Mouse (Mus musculus): ENCODE measurements around the gene Mgll. TPM values are rescaled to one million over a fixed set of nuclear protein-coding genes. Genes with fewer than 3 reads are reported as not detected.
A peak's percentile ranks its signal among the peaks of the same experiment; 100 is the strongest.

Gene Mgll
- polyA plus RNA-seq, 1 experiment from 2014 or later = 8.6 TPM

DNA sequence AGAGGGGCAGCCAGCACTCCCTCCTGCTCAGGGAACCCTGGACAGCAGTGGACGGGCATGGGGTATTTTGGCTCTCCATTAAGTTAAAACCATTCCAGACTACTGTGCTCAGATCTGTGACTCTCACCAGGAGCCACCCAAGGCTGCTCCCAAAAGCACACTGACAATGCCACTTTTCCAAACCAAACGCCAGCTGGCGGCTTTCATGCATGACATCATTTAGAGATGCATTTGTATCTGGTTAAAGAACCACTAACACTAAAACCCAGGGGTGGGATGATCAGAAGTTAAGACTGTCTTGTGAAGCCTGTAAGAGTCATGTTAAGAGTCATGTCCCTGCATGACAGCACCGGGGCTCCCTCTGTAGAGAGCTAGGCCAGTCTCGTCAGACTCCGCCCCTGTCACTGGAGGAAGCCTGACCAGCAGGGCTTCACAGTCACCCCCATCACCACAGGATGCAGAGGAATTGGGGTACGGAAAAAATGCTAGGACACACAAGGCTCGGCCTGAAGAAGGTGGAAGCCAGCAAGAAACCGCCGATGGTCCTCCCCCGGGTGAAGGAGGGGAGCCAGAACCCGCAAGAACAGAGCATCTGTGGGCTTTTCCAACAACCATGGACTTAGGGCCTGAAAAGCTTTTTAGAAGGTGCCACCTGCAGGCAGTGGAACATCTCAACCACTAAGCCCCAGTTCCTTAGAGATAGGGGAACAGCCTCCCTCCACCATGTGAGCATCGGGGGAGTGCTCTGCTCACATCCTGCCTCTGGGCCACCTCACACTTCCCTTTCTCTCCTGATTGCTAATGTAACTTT lies 103.4 kb downstream of the Mgll start:
- 64% methylated on average over 13 of the region's 13 CpGs for WGBS
- H3K4me3 ChIP-seq (ENCODE audit: low read depth, low read length) = no peak overlapping the region
- no peak overlapping the region for H3K4me2 ChIP-seq (ENCODE audit: low read depth)
- DNase-seq (ENCODE audit: low spot score) = no peak
- no peaks in the 10 kb centered on the region for H3K9me3 ChIP-seq (ENCODE audit: control insufficient read depth, low read length)
- H3K36me3 ChIP-seq (ENCODE audit: control insufficient read depth, insufficient read depth, low read length) = no peaks in the 10 kb centered on the region
- H3K27me3 ChIP-seq (ENCODE audit: control insufficient read depth, insufficient read depth, low read length) = no peaks in the 10 kb centered on the region
- H3K4me1 ChIP-seq (ENCODE audit: control insufficient read depth, insufficient read depth, low read length) = no peaks in the 10 kb centered on the region
- H3K27ac ChIP-seq (ENCODE audit: low read depth, low read length) = no peak overlapping the region
- no peak for ATAC-seq (ENCODE audit: insufficient read depth, low FRiP score, low TSS enrichment)
- no peak overlapping the region for H3K9ac ChIP-seq (ENCODE audit: low read length)

DNA sequence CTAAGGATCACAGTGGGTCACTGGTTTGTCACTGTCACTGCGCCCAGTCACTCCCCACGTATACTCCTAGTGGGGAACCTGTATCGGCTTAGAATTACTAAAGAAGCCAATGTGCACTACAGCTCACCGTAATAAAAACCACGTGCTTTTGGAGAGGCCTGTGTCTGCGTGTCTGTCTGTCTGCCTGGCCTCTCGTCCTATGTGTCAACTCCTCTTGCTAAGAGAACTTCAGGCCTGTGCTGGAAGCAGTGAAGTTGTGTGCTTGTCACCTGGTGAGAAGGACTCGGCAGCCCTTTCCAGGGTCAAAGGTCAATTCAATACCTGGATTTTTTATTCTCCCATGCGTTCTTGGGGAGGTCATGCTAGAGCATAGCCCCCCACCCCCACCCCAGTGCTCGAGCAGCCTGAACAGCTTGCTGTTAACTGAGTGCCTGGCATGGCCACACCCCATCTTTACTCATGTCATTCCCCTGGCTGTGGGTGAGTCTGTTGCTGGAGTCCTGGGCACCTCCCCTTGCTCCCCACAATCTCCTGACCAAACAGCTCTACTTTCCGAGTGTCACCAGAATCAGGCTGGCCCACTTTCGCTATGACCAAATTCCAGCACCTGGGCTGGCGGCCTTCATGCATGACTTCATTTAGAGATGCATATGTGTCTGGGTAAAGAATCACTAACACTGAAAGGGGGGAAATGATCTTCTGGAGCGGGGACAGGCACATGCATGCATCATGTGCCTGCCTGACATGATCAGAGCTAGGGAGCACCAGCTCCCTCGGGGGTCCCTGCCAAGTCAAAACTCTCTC lies 104.2 kb downstream of the Mgll start:
- WGBS = 73% methylated on average over 15 of the region's 15 CpGs
- no peak for ATAC-seq (ENCODE audit: insufficient read depth, low FRiP score, low TSS enrichment)

DNA sequence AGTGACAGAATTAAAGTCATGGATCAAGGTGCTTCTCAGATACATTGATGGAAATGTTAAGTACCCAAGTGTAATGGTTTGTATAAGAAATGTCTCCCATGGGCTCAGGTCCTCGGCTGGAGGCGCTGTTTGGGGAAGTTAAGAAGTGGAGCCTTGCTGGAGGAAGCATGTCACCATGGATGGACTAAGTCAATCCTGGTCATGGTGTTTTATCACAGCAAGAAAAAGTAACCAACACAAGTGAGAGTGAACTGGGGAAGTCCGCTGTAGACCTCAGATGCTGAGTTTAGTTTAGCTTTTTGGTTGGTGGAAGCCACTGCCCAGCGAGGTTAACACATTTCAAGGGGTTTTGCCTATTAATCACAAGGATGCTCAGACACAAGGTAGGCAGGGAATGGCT lies 105.4 kb downstream of the Mgll start:
- no peak for ATAC-seq (ENCODE audit: insufficient read depth, low FRiP score, low TSS enrichment)
- 90% methylated on average over 4 of the region's 4 CpGs for WGBS

More for the DNA sequence above, 104.2 kb downstream of the Mgll start:
- no peak overlapping the region for H3K4me3 ChIP-seq (ENCODE audit: low read depth, low read length)
- no peak for DNase-seq (ENCODE audit: low spot score)
- no peaks in the 10 kb centered on the region for H3K4me1 ChIP-seq (ENCODE audit: control insufficient read depth, insufficient read depth, low read length)
- no peak overlapping the region for H3K27ac ChIP-seq (ENCODE audit: low read depth, low read length)
- H3K27me3 ChIP-seq (ENCODE audit: control insufficient read depth, insufficient read depth, low read length) = no peaks in the 10 kb centered on the region
- no peaks in the 10 kb centered on the region for H3K9me3 ChIP-seq (ENCODE audit: control insufficient read depth, low read length)
- H3K36me3 ChIP-seq (ENCODE audit: control insufficient read depth, insufficient read depth, low read length) = no peaks in the 10 kb centered on the region
- no peak overlapping the region for H3K9ac ChIP-seq (ENCODE audit: low read length)
- no peak overlapping the region for H3K4me2 ChIP-seq (ENCODE audit: low read depth)

DNA sequence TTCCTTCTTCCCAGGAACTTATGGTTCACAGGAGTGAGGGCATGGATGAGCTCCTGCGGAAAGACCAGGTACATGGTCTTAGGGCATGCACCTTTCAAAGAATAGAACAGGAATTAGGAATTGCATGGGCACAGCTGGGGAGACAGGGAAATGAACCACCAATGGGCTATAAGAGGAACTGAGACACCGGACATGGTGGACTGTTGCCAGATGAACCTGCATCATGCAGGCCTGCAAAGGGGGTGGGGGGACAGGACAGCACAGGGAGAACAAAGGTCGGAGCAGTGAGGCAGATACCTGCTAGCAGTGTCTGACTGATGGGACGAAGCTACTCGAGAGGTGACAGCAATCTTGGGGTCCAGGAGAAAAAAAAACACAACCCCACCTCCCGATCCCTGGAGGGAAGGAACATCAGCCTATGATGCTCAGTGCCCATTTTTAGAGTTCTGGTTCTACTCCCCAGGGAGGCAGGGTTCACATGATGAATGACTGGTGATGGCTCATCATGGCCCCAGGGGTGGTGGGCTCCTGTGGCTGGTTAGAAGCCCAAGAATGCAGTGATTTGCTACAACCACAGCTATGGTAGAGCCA lies 106.0 kb downstream of the Mgll start:
- Histone ChIP-seq H3K4me3 (ENCODE audit: low read depth, low read length) (no peak overlapping the region), H3K27ac (ENCODE audit: low read depth, low read length) (no peak overlapping the region), H3K4me2 (ENCODE audit: low read depth) (no peak overlapping the region), H3K27me3 (ENCODE audit: control insufficient read depth, insufficient read depth, low read length) (no peaks in the 10 kb centered on the region), H3K36me3 (ENCODE audit: control insufficient read depth, insufficient read depth, low read length) (no peaks in the 10 kb centered on the region), H3K9me3 (ENCODE audit: control insufficient read depth, low read length) (no peaks in the 10 kb centered on the region), H3K9ac (ENCODE audit: low read length) (no peak overlapping the region), H3K4me1 (ENCODE audit: control insufficient read depth, insufficient read depth, low read length) (no peaks in the 10 kb centered on the region)
- ATAC-seq (ENCODE audit: insufficient read depth, low FRiP score, low TSS enrichment) = no peak
- no peak for DNase-seq (ENCODE audit: low spot score)
- WGBS = 84% methylated on average over 6 of the region's 6 CpGs

More for the DNA sequence above, 105.4 kb downstream of the Mgll start:
- Histone ChIP-seq H3K4me1 (ENCODE audit: control insufficient read depth, insufficient read depth, low read length) (no peaks in the 10 kb centered on the region), H3K27me3 (ENCODE audit: control insufficient read depth, insufficient read depth, low read length) (no peaks in the 10 kb centered on the region), H3K9ac (ENCODE audit: low read length) (no peak overlapping the region), H3K9me3 (ENCODE audit: control insufficient read depth, low read length) (no peaks in the 10 kb centered on the region), H3K27ac (ENCODE audit: low read depth, low read length) (no peak overlapping the region), H3K4me3 (ENCODE audit: low read depth, low read length) (no peak overlapping the region), H3K4me2 (ENCODE audit: low read depth) (no peak overlapping the region), H3K36me3 (ENCODE audit: control insufficient read depth, insufficient read depth, low read length) (no peaks in the 10 kb centered on the region)
- DNase-seq (ENCODE audit: low spot score) = no peak

DNA sequence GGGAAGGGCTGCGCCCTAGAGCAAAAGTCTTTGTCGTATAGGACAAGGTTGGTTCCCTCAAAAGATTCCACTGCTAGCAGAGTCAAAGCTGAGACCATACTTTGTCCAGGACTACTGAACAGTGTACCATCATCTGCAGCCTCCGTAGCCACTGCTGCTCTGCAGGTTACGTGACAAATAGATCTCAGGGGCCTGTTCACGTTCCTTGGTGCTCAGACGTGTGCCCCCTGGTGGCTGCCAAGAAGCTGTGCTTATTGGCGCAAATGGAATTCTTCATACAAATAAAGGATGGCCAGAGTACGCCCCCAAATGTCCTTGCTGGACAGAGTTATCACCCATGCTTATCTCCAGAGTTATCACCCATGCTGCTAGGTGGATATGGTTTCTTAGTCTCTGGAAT lies 107.2 kb downstream of the Mgll start:
- Histone ChIP-seq H3K4me2 (ENCODE audit: low read depth) (no peak overlapping the region), H3K9ac (ENCODE audit: low read length) (no peak overlapping the region), H3K9me3 (ENCODE audit: control insufficient read depth, low read length) (no peaks in the 10 kb centered on the region), H3K4me3 (ENCODE audit: low read depth, low read length) (no peak overlapping the region), H3K27ac (ENCODE audit: low read depth, low read length) (no peak overlapping the region), H3K36me3 (ENCODE audit: control insufficient read depth, insufficient read depth, low read length) (peaks cover 2% of the 10 kb centered on the region; the same call in 1 of the 2 replicates), H3K4me1 (ENCODE audit: control insufficient read depth, insufficient read depth, low read length) (no peaks in the 10 kb centered on the region), H3K27me3 (ENCODE audit: control insufficient read depth, insufficient read depth, low read length) (no peaks in the 10 kb centered on the region)
- ATAC-seq (ENCODE audit: insufficient read depth, low FRiP score, low TSS enrichment) (peak; percentile 54; the same call in 1 of the 2 replicates), DNase-seq (ENCODE audit: low spot score) (peak; percentile 78)
- WGBS = 31% methylated on average over 8 of the region's 8 CpGs

DNA sequence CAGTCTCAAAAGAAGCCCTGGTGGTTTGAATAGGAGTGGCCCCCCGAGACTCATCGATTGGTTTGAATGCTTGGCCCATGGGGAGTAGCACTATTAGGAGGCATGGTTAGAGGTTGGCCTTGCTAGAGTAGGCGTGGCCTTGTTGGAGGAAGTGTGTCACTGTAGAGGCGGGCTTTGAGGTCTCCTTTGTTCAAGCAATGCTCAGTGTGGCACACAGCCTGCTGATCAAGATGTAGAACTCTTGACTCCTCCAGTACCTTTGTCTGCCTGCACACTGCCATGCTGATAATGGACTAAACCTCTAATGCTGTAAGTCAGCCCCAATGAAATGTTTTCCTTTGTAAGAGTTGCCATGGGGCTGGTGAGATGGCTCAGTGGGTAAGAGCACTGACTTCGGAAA lies 108.5 kb downstream of the Mgll start:
- DNase-seq (ENCODE audit: low spot score) = peak; percentile 38
- ATAC-seq (ENCODE audit: insufficient read depth, low FRiP score, low TSS enrichment) = 0 out of 2 replicates have a peak, but pooled peaks have one; percentile 51

DNA sequence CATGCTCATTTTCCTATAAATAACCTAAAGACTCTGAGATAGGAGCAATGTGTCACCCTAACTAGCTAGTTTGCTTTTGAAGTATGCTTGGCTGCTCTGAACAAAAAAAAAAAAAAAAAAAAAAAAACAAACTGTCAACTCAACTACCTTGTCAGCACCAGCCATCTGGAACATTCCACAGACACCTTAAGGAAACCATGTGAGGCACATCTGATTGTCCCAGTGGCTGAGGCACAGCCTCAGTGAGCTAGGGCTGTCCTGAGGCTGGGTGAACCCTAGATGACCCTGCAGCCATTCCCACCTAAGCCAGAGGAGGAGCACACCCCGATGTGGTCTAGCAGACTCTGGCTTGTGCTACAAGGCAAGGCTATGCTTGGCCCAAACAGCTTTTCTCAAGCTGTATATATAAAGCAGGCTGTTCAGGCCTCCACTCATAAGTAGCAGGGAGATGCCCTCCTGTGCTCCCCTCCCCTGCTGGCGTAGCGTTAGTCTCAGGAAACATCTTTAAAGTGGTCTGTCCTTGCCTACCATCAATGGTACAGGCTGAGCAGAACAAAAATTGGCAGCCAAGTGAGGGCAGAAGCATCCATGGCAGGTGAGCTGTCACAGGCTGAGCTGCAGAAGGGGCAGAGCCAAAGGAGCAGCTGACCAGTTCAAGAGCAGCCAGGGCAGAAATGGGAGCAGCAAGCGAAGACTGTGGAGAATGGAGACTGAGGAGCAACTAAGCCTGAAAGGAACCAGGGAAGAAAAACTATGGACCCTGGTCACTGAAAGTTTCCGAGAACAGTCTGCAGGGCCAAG lies 109.3 kb downstream of the Mgll start:
- 85% methylated on average over 5 of the region's 5 CpGs for WGBS

More for the DNA sequence above, 108.5 kb downstream of the Mgll start:
- Histone ChIP-seq H3K27me3 (ENCODE audit: control insufficient read depth, insufficient read depth, low read length) (no peaks in the 10 kb centered on the region), H3K4me1 (ENCODE audit: control insufficient read depth, insufficient read depth, low read length) (no peaks in the 10 kb centered on the region), H3K9ac (ENCODE audit: low read length) (no peak overlapping the region), H3K9me3 (ENCODE audit: control insufficient read depth, low read length) (no peaks in the 10 kb centered on the region), H3K4me3 (ENCODE audit: low read depth, low read length) (no peak overlapping the region), H3K36me3 (ENCODE audit: control insufficient read depth, insufficient read depth, low read length) (peaks cover 2% of the 10 kb centered on the region; the same call in 1 of the 2 replicates), H3K27ac (ENCODE audit: low read depth, low read length) (no peak overlapping the region), H3K4me2 (ENCODE audit: low read depth) (no peak overlapping the region)
- WGBS = 74% methylated on average over 5 of the region's 5 CpGs

DNA sequence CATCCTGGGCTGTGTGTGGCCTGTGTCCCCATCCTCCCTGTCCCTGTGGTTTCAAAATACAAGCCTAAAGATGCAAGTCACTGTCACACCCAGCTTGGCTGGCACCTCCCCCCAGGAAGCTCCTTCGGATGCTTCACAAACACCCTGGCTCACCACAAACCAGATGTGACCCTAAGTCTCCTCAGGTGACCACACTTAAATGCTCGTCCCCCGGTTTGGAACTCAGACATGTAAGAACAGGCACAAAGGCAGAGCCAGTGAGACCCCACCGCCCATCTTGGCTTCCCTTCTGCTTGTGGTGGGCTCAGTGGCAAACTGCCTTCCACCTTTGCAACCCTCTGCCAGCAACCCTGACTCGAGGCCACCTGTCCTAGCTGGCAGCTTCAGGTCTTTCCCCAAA lies 110.8 kb downstream of the Mgll start:
- ATAC-seq (ENCODE audit: insufficient read depth, low FRiP score, low TSS enrichment) (no peak), DNase-seq (ENCODE audit: low spot score) (no peak)
- 78% methylated on average over 5 of the region's 5 CpGs for WGBS

More for the DNA sequence above, 109.3 kb downstream of the Mgll start:
- Histone ChIP-seq H3K27ac (ENCODE audit: low read depth, low read length) (no peak overlapping the region), H3K27me3 (ENCODE audit: control insufficient read depth, insufficient read depth, low read length) (no peaks in the 10 kb centered on the region), H3K4me3 (ENCODE audit: low read depth, low read length) (no peak overlapping the region), H3K4me1 (ENCODE audit: control insufficient read depth, insufficient read depth, low read length) (no peaks in the 10 kb centered on the region), H3K36me3 (ENCODE audit: control insufficient read depth, insufficient read depth, low read length) (peaks cover 4% of the 10 kb centered on the region), H3K4me2 (ENCODE audit: low read depth) (no peak overlapping the region), H3K9me3 (ENCODE audit: control insufficient read depth, low read length) (no peaks in the 10 kb centered on the region), H3K9ac (ENCODE audit: low read length) (no peak overlapping the region)
- no peak for ATAC-seq (ENCODE audit: insufficient read depth, low FRiP score, low TSS enrichment)
- DNase-seq (ENCODE audit: low spot score) = no peak

More for the DNA sequence above, 110.8 kb downstream of the Mgll start:
- Histone ChIP-seq H3K9ac (ENCODE audit: low read length) (no peak overlapping the region), H3K4me2 (ENCODE audit: low read depth) (no peak overlapping the region), H3K9me3 (ENCODE audit: control insufficient read depth, low read length) (no peaks in the 10 kb centered on the region), H3K27ac (ENCODE audit: low read depth, low read length) (no peak overlapping the region), H3K4me3 (ENCODE audit: low read depth, low read length) (no peak overlapping the region), H3K4me1 (ENCODE audit: control insufficient read depth, insufficient read depth, low read length) (no peaks in the 10 kb centered on the region), H3K36me3 (ENCODE audit: control insufficient read depth, insufficient read depth, low read length) (peaks cover 4% of the 10 kb centered on the region), H3K27me3 (ENCODE audit: control insufficient read depth, insufficient read depth, low read length) (no peaks in the 10 kb centered on the region)
